Mouse (Mus musculus) cerebellum, postnatal 25 days (tissue): ENCODE data around the gene Dzip1.

Experiments used
- DNase-seq, 2 experiments: peaks; one replicate each; pipeline ENCODE4 v3.0.0; 2021; ENCODE audit warnings: mixed read lengths in 2 of 2

Gene Dzip1

DNA sequence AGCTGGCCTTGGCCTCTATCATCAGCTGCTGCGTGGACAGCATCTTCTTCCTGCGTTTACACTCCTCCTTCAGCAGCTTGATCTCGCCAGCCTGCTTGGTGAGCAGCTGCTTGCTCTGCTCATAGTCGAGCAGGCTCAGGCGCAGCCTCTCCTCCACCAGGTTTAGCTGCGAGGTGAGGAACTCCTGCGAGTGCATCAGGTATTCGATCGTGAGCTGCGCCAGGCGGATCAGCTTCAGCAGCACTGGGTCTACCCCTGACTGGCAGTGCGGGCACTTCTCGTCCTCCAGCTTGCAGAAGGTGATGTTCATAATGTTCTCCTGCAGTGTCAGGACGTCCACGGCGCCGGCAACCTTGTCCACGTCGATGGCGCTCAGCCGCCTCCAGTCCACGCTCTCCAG is 3.0 kb downstream of the Dzip1 start:
- DNase-seq = peak in 1 of 2 experiments; percentile 28

DNA sequence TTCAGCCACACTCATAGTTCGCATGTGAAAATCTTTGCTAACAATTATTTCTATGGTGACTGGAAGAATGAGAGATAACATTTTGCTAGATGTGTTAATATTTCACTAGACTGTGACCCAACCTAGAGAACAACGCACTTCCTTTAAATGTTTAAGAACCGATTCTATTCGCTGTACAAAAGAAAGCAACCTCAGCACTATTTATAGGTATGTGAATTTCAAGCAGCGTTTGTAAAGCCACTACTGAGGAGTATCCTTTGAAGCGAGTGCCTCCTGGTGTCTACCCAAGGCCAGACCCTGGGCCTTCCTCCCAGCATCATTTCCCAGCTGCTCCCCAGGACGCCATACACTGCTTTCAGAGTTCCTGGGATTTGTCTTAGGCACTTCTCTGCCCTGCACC is 4.6 kb downstream of the Dzip1 start:
- no peak for DNase-seq

DNA sequence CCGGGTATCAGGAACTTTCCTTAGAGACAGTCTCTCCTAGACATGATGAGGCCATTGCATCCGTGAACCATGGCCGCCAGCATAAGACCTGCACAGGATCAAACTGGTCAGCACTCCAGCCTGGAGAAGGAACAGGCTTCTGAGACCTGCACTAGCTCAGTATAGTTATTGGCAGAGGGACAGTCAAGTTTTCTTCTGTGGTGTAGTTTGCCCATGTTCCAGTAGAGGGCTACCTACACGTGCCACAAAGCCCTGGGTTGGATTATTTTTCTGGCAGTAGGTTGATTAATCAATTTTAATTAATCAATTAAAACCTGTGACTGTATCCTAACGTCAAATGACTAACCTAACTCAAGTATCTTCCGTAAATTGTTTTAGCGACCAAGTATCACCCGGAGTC is 6.2 kb downstream of the Dzip1 start:
- peak in 1 of 2 experiments; percentile 27 for DNase-seq

DNA sequence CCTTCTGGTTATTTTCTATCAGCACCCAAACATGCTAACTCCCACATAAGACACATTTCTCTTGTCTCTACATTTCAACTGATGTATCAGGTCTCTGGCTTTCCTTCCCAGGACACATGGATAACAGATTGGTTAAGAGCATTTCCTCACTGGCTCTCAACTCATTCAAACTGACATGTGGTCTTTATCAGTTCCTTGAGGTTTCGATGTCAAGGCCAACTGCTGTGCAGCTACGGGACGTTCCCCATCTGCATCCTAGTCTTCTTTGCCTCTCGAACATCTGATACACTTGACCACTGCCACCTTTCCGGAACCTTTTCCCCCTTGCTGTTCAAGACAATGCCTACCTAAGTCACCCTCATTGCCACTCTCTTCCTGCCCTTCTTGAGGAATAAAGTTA is 11.6 kb downstream of the Dzip1 start:
- DNase-seq = no peak

DNA sequence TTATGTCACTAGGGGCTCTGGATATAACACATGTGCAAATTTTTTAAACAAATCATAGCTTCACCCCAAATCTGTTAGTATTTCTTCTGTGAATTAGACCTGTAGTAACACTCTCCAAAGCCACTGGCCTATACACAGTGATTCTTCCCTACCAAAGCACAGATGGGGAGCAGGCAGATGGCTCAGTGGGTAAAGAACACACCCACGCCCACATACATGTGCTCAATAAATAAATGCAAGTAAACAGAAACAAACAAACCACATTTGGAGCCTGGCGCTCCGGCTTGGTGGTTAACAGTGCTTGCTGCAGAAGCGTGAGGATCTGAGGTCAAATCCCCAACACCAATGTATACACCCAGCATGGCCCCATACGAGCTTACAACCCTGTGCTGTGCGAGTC is 13.7 kb downstream of the Dzip1 start:
- no peak for DNase-seq

DNA sequence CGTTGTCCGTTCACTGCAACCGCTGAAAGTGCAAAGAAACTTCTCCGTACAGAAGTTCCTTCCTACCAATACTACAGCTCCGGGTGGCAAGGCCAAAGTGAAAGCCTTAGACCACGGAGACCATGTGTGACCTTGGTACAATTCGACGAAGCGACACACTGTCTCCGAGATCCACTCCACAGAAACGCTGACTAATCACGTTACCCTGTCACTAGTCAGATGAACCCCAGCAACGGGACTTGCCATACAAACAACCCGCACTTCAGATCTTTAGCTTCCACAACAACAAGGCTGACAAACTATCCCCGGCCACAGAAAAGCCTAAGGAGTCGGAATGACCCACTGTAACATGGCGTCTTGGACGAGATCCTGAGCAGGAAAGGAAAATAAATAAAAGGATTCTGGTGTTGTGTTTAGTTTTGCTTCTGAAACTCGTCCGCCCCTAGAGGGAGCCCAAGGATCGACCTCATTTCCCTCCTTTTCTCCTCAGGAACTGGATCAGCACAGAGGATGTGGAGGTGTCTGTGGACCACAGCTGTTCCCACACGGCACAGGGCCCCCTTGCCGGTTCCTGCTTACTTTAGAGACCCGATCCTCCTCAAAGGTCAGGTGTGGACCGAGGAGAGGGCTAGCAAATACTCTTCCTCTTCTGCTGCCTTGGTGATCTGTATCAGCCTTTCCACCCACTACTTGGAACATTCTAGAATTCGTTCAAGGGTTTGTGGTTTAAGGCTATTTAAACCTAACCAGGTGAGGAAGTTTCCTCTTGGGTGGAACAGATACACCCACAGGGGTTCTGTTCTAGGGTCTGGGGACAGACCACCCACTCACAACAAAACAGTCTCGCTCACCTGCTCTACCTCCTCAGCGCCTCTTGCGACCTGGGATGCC is 14.7 kb downstream of the Dzip1 start:
- DNase-seq = peak; percentile 61 to 79

DNA sequence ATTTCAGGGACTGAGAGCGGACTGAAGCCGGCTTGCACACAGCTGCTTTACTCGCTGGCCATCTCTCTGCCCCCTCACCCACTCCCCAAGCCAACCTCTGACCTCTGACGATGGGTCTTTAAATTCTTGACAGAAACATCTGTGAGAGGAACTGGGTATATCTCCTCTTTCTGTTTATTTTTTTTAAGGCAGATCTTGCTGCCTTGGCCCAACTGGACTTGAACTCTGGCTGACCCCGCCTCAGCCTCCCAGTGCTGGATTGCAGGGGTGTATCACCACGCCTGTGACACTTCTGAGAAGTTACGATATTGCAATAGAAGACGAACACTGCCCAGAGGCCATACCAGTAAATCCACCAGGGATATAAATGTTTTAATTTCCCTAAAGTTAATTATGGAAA is 15.4 kb downstream of the Dzip1 start:
- DNase-seq = no peak

DNA sequence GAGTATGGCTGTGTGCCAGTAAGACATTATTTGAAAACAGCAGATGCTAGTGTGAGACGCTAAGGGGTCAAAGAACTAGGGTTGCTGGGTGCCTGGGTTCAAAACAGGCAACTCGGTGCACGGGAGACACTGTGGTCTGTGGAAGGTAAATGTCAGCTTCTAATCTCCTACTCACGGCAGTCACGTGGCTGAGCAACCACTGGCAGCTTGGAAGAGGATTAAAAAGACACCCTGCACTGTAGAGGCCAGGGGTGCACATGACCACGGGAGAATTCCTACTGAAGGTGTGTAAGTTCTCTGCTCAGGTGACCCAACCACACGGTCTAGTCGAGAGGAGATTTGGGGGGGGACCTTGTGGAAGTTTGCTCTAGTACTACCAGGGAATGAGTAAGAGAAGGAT is 17.7 kb downstream of the Dzip1 start:
- no peak for DNase-seq

DNA sequence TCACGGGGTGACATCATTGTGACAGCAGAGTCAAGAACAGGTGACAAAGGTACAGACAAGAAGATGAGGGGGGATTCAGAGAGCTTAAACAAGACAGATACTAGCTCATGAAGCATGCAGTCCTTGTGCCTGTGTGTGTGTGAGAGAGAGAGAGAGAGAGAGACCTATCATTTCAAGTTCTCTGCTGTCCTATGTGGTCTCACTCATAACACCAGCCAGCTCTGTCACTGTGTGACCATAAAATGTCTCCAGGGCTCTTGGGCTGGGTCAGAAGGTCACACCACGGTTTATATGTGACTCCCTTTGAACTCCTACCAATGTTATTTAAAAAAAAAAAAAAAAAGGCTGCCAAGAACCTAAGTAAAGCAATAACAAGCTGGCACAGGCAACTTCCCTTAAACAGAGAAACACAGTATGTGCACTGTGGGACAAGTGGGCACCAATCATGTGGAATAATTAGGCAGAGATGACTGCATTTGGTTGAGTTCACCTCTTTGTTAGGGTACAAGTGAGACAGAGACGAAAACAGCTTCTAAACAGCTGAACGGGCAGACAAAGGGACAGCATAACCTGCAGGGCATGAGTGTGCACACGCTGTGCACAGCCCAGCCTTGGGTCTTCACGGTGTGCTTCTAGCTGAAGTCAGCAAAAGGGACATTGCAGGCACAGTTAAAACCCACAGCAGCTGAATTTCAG is 21.2 kb downstream of the Dzip1 start:
- no peak for DNase-seq

DNA sequence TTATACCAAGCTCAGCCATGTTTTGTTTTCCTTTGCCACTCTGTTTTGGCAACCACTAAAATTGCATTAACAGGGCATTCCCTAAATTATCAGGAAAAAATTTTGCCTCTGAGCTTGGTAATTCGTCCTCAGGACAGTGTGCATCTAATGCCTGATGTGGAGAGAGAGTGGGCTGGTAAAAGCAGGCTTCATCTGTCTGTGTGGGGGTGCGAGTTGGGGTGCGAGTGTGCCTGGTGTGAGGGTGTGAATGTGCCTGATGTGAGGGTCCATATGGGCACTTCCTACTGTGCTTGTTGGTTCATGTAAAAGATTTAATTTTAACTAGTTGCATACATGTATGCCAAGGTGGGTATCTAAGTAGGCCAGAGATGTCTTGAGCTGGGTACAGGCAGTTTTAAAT is 21.9 kb downstream of the Dzip1 start:
- no peak for DNase-seq

DNA sequence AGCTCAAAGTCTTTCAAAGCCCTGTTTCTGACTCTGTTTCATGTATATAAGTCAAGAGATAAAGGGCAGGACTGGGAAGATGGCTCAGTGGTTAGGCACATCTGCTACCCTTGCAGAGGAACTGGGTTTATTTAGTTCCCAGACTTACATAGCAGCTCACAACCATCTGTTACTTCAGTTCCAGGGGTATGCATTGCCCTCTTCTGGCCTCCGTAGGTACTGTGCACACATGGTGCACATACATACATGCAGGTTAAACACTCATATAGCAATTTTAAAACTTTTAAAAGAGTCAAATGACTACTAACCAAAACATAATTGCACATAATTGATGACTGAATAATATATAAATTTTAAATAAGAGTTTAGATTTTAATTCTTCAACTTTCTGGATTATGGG is 24.3 kb downstream of the Dzip1 start:
- DNase-seq = no peak

DNA sequence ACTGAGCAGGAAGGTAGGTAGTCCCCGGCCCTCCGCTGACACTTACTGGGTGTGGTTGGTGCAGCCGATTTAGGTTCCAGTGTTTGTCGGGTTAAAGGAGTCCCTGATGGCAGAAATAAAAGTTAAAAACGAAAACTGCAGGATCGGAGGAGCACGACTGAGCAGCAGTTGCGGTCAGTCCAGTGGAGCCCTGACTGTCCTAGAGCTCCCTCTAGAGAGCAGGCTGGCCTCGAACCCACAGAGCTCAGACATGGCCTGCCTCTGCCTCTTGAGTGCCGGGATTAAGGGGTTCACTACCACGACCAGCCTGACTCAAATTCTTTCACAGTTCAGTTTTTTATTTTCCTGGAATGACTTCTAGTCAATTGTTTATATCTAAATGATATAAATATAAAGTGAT is 25.3 kb downstream of the Dzip1 start:
- DNase-seq = no peak

DNA sequence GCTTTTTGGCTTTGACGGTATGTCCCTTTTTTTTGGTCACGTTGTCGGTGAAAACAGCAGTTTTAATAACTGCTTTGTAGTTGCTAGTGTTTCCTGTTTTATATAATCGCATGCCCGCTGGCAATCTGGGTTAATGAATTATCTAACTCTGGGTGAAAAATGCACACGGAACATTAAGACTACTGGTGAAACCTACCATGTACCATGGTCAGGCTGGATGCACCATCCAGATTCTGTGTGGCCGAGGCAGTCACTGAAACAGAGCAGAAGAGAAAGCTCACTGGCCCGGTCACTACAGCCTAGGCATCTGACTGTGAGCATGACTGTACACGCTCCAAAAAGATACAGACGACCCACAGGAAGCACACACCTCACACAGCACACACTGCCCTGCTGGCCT is 29.6 kb downstream of the Dzip1 start:
- no peak for DNase-seq

DNA sequence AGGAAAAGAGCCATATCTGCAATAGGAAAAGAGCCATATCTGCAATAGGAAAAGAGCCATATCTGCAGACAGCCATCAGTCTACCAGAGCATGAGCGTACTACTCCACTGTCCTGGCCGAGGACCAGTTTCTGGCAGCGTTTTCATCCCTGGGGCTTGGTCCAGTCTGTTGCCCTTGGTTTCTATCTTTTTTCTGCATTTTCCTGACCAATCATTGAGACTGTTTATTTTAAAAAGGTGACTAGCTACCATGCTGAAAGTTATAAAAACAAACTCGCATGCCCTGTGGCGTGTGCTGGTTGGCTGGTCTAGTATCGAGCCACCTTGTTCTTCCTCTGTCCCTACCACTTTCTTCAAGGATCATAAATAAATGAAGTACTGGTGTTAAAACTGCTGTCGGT is 30.0 kb downstream of the Dzip1 start:
- no peak for DNase-seq

DNA sequence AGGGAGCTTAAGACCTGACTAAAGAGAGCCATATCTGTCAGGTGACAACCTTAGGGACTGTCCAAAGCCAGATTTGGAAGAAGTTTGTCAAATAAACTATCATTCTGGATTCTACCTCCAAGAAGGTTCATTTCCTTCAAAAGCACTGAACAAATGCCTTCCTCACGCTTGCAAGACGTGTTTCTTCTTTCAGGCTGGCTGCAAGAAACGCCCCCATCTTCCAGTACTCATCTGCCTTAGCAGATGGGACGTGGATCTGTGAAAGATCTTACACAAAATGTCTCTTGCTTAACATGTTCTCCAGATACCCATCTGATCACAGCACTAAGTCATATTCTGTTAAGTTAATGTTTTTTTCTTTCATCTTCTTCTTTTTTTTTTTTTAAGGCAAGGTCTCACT is 35.2 kb downstream of the Dzip1 start:
- no peak for DNase-seq

DNA sequence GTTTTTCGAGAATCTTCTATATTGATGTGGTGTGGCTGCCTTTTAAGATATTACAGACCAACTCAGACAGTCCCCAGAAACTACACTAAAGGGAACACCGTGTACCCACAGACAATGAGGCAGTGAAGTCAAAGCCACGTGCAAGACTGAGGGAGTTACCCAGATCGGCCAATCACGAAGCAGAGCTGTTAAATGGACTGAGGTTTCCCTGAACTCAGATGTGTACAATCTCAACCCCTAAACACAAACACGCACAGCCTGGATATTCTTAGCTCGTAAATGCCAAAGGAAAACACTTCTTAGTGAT is 41.1 kb downstream of the Dzip1 start:
- DNase-seq = no peak

DNA sequence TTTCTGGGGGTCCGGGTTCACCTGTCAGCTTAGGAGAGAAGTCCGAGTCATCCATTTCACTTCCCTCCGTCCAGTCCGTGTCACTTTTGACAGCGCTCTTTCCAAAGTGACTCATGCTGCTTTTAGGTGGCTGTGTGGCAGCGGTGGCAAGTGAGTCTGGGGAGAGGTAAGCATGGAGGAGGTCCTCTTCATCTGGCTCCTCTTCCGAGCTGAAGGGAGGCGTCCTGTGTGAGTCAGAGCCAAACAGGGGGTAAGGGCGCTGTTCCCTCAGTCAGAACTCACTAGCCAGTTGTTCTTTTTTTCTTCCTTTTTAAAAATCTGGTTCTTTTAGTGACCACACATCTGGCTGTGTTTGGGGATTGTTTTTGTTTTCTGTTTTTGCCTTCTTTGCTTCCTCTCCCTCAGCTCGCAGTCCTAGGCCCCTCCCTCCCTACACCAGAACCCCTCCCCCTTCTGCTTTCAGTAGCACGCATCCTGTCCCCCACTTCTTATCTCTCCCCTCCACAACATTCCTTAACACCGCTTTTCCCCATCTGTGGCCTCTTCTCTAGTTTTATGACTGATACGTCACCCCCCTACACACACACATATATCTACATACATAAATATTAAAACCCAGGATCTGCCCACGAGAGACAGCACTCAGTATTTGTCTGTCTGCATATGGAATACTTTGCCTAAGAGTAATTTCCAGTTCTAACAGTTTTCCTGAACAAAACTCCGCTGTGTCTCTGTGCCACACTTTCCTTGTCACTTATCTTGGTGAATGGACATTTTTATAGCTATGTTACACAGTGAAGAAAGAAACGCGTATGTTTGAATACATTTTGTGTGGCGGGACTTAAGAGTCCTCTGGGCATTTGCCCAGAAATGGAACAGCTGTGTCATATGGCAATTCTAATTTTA is 41.7 kb downstream of the Dzip1 start:
- DNase-seq = no peak

DNA sequence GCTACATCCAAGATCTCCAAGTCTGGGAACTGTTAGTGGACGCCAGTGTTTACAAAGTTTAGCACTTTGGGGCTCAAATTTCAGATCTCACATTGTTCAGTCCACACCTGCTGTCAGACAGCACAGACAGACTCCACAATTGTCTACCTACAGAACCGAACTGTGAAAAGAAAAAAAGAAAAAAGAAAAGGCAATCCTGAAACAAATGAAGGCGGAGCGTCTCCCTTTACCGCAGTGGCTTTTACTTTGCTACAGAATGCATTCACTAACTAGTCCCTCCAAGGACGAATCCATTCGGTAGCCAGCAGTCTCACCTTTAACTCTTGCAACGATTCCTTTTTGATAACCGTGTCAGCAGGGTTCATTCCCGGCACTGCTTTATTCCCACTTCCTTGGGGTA is 44.6 kb downstream of the Dzip1 start:
- DNase-seq = no peak

DNA sequence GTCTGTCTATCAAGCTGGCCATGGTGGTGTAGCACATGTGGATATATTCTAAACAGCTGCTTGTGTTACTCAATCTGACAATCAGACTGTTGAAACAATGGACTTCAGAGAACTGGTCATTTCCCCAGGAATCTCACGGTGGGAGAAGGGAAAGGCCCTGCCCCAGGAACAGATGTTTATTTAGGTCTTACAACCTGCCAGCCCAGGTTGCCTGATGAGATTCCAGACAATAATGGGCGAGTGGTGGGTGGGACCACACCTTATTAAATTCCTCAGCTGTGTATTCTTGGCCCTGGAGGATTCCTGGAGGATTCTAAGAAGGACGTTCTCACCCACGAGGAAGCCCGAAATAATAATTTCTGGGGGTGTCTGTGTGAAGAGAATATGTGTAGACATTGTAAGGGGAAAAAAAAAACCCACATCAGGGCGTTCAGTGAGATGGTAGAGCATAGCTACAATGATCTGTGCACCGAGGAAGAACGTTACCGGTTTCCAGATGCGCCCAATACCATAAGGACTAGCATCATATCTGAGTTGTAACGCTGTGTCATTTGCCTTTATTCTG is 46.8 kb downstream of the Dzip1 start:
- no peak for DNase-seq

DNA sequence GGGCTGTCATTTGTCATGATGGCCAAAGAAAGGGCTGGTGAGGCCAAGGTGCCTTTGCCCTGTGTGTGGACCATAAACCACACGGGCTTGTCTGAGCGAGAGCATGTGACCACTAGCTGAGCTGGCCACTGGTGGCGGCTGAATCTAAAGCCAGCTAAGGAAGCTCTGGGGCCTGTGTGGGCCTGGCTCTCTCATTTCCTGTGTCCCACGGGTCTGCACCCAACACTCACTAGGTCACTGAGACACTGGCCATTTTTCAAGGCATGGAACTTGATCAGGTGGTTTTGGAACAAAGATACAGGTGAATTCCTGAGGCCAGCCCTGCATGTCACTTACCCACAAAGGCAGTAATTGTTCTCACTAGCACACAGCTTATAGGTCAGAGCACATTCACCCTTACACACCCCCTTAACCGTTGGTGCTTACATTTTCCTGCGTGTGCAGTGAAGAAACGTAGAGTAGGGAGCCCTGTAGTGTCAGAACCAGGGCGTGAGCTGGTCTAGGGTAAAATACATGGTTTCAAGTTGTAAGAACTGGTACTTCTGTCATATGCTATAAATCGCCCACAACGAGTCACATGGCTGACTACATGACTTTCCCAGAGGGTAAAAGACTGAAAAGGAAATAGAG is 50.4 kb downstream of the Dzip1 start:
- no peak for DNase-seq

DNA sequence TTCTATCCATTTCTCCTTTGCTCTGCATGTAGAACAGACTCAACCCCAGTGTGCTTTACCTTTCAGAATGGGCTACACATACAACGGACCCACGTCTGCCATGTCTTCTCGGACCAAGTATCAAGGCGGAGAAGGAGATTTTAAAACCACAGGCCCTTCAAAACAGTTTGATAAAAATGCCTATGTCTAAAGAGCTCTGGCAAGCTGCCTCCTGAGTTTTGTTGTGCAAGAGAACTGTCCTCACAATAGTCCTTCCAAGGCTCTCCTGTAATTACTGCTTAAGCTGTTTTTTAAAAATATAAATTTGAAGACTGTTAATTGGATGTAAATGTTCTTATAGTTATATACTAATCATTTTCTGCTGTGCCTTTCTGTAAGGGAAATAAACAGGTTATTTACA is 51.1 kb downstream of the Dzip1 start:
- no peak for DNase-seq

DNA sequence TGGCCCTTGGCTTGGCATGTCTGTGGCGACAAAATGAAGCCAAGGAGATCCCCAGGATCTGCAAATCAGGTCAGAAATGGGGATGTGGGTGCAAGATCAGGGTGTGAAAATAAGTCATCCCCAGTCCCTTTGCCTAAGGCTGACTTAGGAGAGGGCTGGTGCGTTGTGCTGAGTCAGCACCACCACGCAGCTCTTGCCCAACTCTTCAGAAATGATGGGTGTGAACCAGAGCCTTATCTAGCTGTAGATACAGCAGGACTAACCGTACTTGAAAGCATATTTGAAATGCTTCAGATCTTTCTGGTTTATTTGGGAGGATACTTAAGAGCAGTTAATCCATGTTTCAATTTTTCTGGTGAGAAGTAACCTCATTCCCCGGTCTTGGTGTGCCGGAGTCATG is 55.5 kb downstream of the Dzip1 start:
- no peak for DNase-seq
